ENCODE assay signal across 10 mouse cellular contexts in genomic region chr13:23297737-23298136, GRCm38 (mm10). TPM values are rescaled to one million over a fixed set of nuclear protein-coding genes. Genes with fewer than 3 reads are reported as not detected.
DNase-seq lines count a peak whose midpoint lies in the region; ATAC-seq and TF ChIP-seq lines count a peak whose summit lies in the region.
"Had no signal": no experiment of that assay in that cellular context is flagged by ENCODE, and none has a peak within 500 bp of the region (broad histone marks: within the 10 kb centered on the region; RNA-seq: fewer than 3 reads in every experiment).

No protein-coding gene starts in this region.

- H3K9ac ChIP-seq in kidney, embryonic 15.5 days, result no peak overlapping the region

- peaks cover 28% of the 10 kb centered on the region for H3K27me3 ChIP-seq in kidney, embryonic 15.5 days
- H3K27me3 ChIP-seq in E14TG2a.4 (ENCODE audit: insufficient read depth, low read length) (0 out of 2 replicates have a peak, but pooled peaks cover 3% of the 10 kb centered on the region), Patski (no peaks in the 10 kb centered on the region)

- no peak overlapping the region for H3K4me3 ChIP-seq in kidney, embryonic 15.5 days (replicated peaks)
- peak overlapping the region; percentile 93 for H3K4me3 ChIP-seq in E14TG2a.4 (replicated peaks; ENCODE audit: low read length)

- H3K36me3 ChIP-seq in kidney, embryonic 15.5 days, result no peaks in the 10 kb centered on the region
- H3K36me3 ChIP-seq in E14TG2a.4 (ENCODE audit: insufficient read depth, low read length), result no peaks in the 10 kb centered on the region

- in situ Hi-C loops in Patski (cut with MboI; ENCODE audit: low pct_unique_long_range_greater_than_20kb), result loop anchor here (10.0 kb wide), 1 partner anchor 217 kb away; no protein-coding TSS in a partner anchor

- ATAC-seq in kidney, embryonic 15.5 days (replicated peaks; ENCODE audit: low FRiP score), result no peak
- ATAC-seq in Patski, result no peak
- no peak for ATAC-seq in activated CD4-positive, CD25-positive, alpha-beta regulatory T cell, adult 4 months

- TF ChIP-seq CTCF in E14TG2a.4 (conservative IDR thresholded peaks at IDR 0.05; ENCODE audit: low read length), result peak; percentile 53
- TF ChIP-seq CTCF in Patski (IDR thresholded peaks at IDR 0.05), result peak; percentile 8

- H3K27ac ChIP-seq in kidney, embryonic 15.5 days, result no peak overlapping the region

- H3K4me1 ChIP-seq in kidney, embryonic 15.5 days, result peaks cover 9% of the 10 kb centered on the region; the same call in 1 of the 2 replicates
- H3K4me1 ChIP-seq in E14TG2a.4 (replicated peaks; ENCODE audit: low read depth, low read length), result peaks cover 24% of the 10 kb centered on the region

- H3K9me3 ChIP-seq in kidney, embryonic 15.5 days (replicated peaks), result no peaks in the 10 kb centered on the region
- H3K9me3 ChIP-seq in E14TG2a.4 (ENCODE audit: low read length), result no peaks in the 10 kb centered on the region

- CTCF ChIA-PET in Patski (lab: Charles Lee), result no interaction called here

- POLR2A ChIA-PET in Patski (lab: Charles Lee), result interaction anchor here (0.7 kb wide), 1 partner anchor 1231 kb away, joined by 4 read pairs; no protein-coding TSS in a partner anchor

- DNase-seq in kidney, postnatal 25 days, result no peak
- DNase-seq in Patski (ENCODE audit: low read depth, low spot score), result no peak
- DNase-seq in induced T-regulatory cell, adult 2 months (ENCODE audit: low read depth), result peak; percentile 72
- DNase-seq in B cell, adult 2 months, result no peak
- DNase-seq: heart, postnatal 14 days had no signal

- 4% methylated on average over 5 of the region's 5 CpGs for WGBS in kidney, embryonic 15.5 days

- peak overlapping the region; percentile 77; the same call in 1 of the 2 replicates for H3K4me2 ChIP-seq in kidney, embryonic 15.5 days

RNA-seq across cellular contexts. Expression of gene Vmn1r223, which starts 50.8 kb away (rescaled TPM):
- polyA plus RNA-seq in kidney, embryonic 15.5 days (2015; fragmentation: Nextera tagmentation; extraction: Ambion mirVana), result not detected in 2 replicates
- polyA plus RNA-seq in Patski (2021), result not detected
- polyA plus RNA-seq in activated CD4-positive, CD25-positive, alpha-beta regulatory T cell, adult 4 months (2017; shearing (Covaris generic)), result not detected
- polyA plus RNA-seq: brain, embryonic 14.5 days; stomach, embryonic 14.5 days had no signal
